ENCODE assay signal across 12 mouse cellular contexts in the genomic region with DNA sequence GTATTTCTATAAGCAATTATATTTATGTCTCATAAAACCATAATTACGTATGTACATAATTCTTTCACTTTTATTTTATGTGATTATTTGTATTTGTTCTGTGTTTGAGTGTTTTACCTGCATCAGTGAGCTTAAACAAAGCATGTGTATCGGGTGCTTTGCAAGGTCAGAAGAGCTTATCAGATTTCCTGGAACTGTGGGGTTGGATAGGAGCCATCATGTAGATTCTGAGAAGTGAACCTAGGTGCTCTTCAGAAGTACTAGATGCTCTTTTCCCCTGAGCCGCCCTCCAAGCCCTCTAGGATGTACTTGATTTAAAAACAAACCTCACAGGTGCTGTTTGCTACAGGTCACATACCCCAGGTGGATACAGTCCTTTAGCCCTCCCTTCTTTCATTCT.
"Had no signal": no experiment of that assay in that cellular context is flagged by ENCODE, and none has a peak within 500 bp of the region (broad histone marks: within the 10 kb centered on the region; RNA-seq: fewer than 3 reads in every experiment).

No protein-coding gene starts in this region.

- H3K27me3 ChIP-seq: limb, embryonic 13.5 days; liver, embryonic 15.5 days; lung, embryonic 15.5 days; midbrain, embryonic 15.5 days had no signal

- H3K4me3 ChIP-seq: limb, embryonic 13.5 days; liver, embryonic 15.5 days; lung, embryonic 15.5 days; midbrain, embryonic 15.5 days had no signal

- H3K36me3 ChIP-seq: liver, embryonic 15.5 days; lung, embryonic 15.5 days; midbrain, embryonic 15.5 days had no signal

- DNase-seq: kidney, adult 9 months; kidney, postnatal 25 days; lung, postnatal 4 days; right cerebral cortex, postnatal 14 days; thymus, postnatal 4 days had no signal

- ATAC-seq: intestine, postnatal 0 days; midbrain, embryonic 15.5 days had no signal

- H3K9ac ChIP-seq: limb, embryonic 13.5 days; liver, embryonic 15.5 days; lung, embryonic 15.5 days; midbrain, embryonic 15.5 days had no signal

- H3K4me1 ChIP-seq: limb, embryonic 13.5 days; liver, embryonic 15.5 days; lung, embryonic 15.5 days; midbrain, embryonic 15.5 days had no signal

- H3K9me3 ChIP-seq: limb, embryonic 13.5 days; liver, embryonic 15.5 days; lung, embryonic 15.5 days; midbrain, embryonic 15.5 days had no signal

- H3K27ac ChIP-seq: limb, embryonic 13.5 days; liver, embryonic 15.5 days; lung, embryonic 15.5 days; midbrain, embryonic 15.5 days had no signal

- H3K4me2 ChIP-seq: limb, embryonic 13.5 days; liver, embryonic 11.5 days; liver, embryonic 15.5 days; lung, embryonic 15.5 days; midbrain, embryonic 11.5 days; midbrain, embryonic 15.5 days had no signal
